ENCODE assay signal across 8 mouse cellular contexts in genomic region chr2:78869721-78870442, GRCm38 (mm10). TPM values are rescaled to one million over a fixed set of nuclear protein-coding genes. Genes with fewer than 3 reads are reported as not detected.
DNase-seq lines count a peak whose midpoint lies in the region; ATAC-seq and TF ChIP-seq lines count a peak whose summit lies in the region.

No protein-coding gene starts in this region.

- H3K9ac ChIP-seq in embryonic facial prominence, embryonic 12.5 days, result peak overlapping the region; percentile 97
- peak overlapping the region; percentile 98 for H3K9ac ChIP-seq in heart, postnatal 0 days (replicated peaks; ENCODE audit: low read depth, low read length)
- peak overlapping the region; percentile 87 for H3K9ac ChIP-seq in stomach, embryonic 15.5 days

- TF ChIP-seq EP300 in heart, postnatal 0 days (IDR thresholded peaks at IDR 0.05; ENCODE audit: low read depth), result no peak

- intact Hi-C loops in left cerebral cortex, postnatal 4 days (cut with DNase I), result loop anchor here (2.0 to 10.0 kb wide), 2 partner anchors 145 to 821 kb away; no protein-coding TSS in a partner anchor

- WGBS in embryonic facial prominence, embryonic 12.5 days, result 1% methylated on average over 35 of the region's 35 CpGs
- WGBS in heart, postnatal 0 days, result 1% methylated on average over 35 of the region's 35 CpGs
- WGBS in midbrain, embryonic 10.5 days, result 6% methylated on average over 35 of the region's 35 CpGs
- WGBS in stomach, embryonic 15.5 days, result 1% methylated on average over 33 of the region's 35 CpGs

- H3K4me2 ChIP-seq in embryonic facial prominence, embryonic 12.5 days (replicated peaks), result peak overlapping the region; percentile 59
- peak overlapping the region; percentile 90 for H3K4me2 ChIP-seq in heart, postnatal 0 days (ENCODE audit: low read depth, low read length)
- peak overlapping the region; percentile 80 for H3K4me2 ChIP-seq in stomach, embryonic 15.5 days

- no peak for ATAC-seq in embryonic facial prominence, embryonic 12.5 days (ENCODE audit: insufficient number of reproducible peaks, insufficient read depth, low FRiP score, low TSS enrichment)
- no peak for ATAC-seq in heart, postnatal 0 days (ENCODE audit: insufficient read depth, low read depth)
- no peak for ATAC-seq in stomach, embryonic 15.5 days (ENCODE audit: insufficient read depth, low FRiP score, low read depth)

- TF ChIP-seq CTCF in heart, postnatal 0 days (IDR thresholded peaks at IDR 0.05; ENCODE audit: low read depth), result no peak

- DNase-seq in heart, adult 18-20 months, result peak; percentile 12 to 67
- DNase-seq in heart, adult 8-10 months (ENCODE audit: low spot score), result no peak
- peak; percentile 30 to 36 for DNase-seq in adrenal gland, adult 18-20 months (ENCODE audit: low spot score in 2 of 2)
- no peak for DNase-seq in heart, postnatal 0 days (ENCODE audit: low spot score)
- DNase-seq in left cerebral cortex, postnatal 4 days, result peak; percentile 30
- no peak for DNase-seq in midbrain, embryonic 10.5 days (ENCODE audit: low spot score)

- no peaks in the 10 kb centered on the region for H3K36me3 ChIP-seq in embryonic facial prominence, embryonic 12.5 days
- H3K36me3 ChIP-seq in heart, postnatal 0 days (replicated peaks; ENCODE audit: control insufficient read depth, insufficient read depth, low read length), result no peaks in the 10 kb centered on the region
- H3K36me3 ChIP-seq in midbrain, embryonic 10.5 days, result peaks cover 9% of the 10 kb centered on the region
- H3K36me3 ChIP-seq in stomach, embryonic 15.5 days, result no peaks in the 10 kb centered on the region

- peak overlapping the region; percentile 72 for H3K4me3 ChIP-seq in embryonic facial prominence, embryonic 12.5 days
- peak overlapping the region; percentile 96 for H3K4me3 ChIP-seq in heart, postnatal 0 days (ENCODE audit: low read depth, low read length)
- H3K4me3 ChIP-seq in midbrain, embryonic 10.5 days, result peak overlapping the region; percentile 82
- H3K4me3 ChIP-seq in stomach, embryonic 15.5 days (replicated peaks), result peak overlapping the region; percentile 77

- H3K4me1 ChIP-seq in embryonic facial prominence, embryonic 12.5 days, result peaks cover 16% of the 10 kb centered on the region
- H3K4me1 ChIP-seq in heart, postnatal 0 days (ENCODE audit: control insufficient read depth, insufficient read depth), result peaks cover 16% of the 10 kb centered on the region
- H3K4me1 ChIP-seq in midbrain, embryonic 10.5 days, result peaks cover 55% of the 10 kb centered on the region
- H3K4me1 ChIP-seq in stomach, embryonic 15.5 days, result peaks cover 11% of the 10 kb centered on the region

- H3K27me3 ChIP-seq in embryonic facial prominence, embryonic 12.5 days, result no peaks in the 10 kb centered on the region
- no peaks in the 10 kb centered on the region for H3K27me3 ChIP-seq in heart, postnatal 0 days (ENCODE audit: control insufficient read depth, insufficient read depth, low read length)
- H3K27me3 ChIP-seq in midbrain, embryonic 10.5 days (ENCODE audit: low read depth, poor library complexity, severe bottlenecking), result no peaks in the 10 kb centered on the region
- H3K27me3 ChIP-seq in stomach, embryonic 15.5 days (replicated peaks), result no peaks in the 10 kb centered on the region

- H3K27ac ChIP-seq in embryonic facial prominence, embryonic 12.5 days, result peak overlapping the region; percentile 98
- H3K27ac ChIP-seq in heart, postnatal 0 days (ENCODE audit: low read depth), result peak overlapping the region; percentile 98
- H3K27ac ChIP-seq in midbrain, embryonic 10.5 days (replicated peaks), result peak overlapping the region; percentile 100
- H3K27ac ChIP-seq in stomach, embryonic 15.5 days, result peak overlapping the region; percentile 97

- H3K9me3 ChIP-seq in embryonic facial prominence, embryonic 12.5 days, result no peaks in the 10 kb centered on the region
- H3K9me3 ChIP-seq in heart, postnatal 0 days (replicated peaks; ENCODE audit: control insufficient read depth, low read length), result no peaks in the 10 kb centered on the region
- no peaks in the 10 kb centered on the region for H3K9me3 ChIP-seq in midbrain, embryonic 10.5 days (replicated peaks)
- H3K9me3 ChIP-seq in stomach, embryonic 15.5 days, result no peaks in the 10 kb centered on the region

RNA-seq across cellular contexts. Expression of gene Ube2e3, which starts 2.0 kb away (rescaled TPM):
- total RNA-seq in heart, adult 18-20 months (2021), result 10 to 100 TPM; 43.0 to 50.2 TPM
- total RNA-seq in heart, adult 8-10 months (2022), result 10 to 100 TPM; 42.7 to 50.7 (median 45.5) TPM
- total RNA-seq in adrenal gland, adult 18-20 months (2021), result 10 to 100 TPM; 36.5 to 41.1 TPM
- polyA plus RNA-seq in embryonic facial prominence, embryonic 12.5 days (2016; fragmentation: Nextera tagmentation; extraction: Ambion mirVana), result 204 and 213 TPM in 2 replicates
- 83.4 and 126 TPM in 2 replicates for total RNA-seq in heart, postnatal 0 days (2014; rRNA removed; ENCODE audit: low replicate concordance)
- 95.2 and 101 TPM in 2 replicates for polyA plus RNA-seq in heart, postnatal 0 days (2015; fragmentation: Nextera tagmentation; extraction: Ambion mirVana)
- 100 to 1,000 TPM; 206 to 219 TPM for total RNA-seq in left cerebral cortex, postnatal 4 days (2021)
- polyA plus RNA-seq in midbrain, embryonic 10.5 days (2016; fragmentation: Nextera tagmentation; extraction: Ambion mirVana), result 215 and 239 TPM in 2 replicates
- polyA plus RNA-seq in stomach, embryonic 15.5 days (2015; fragmentation: Nextera tagmentation; extraction: Ambion mirVana), result 121 and 123 TPM in 2 replicates

Comparison
In these comparisons a context has a peak if more than half of its experiments do, and no peak if none do; other contexts are left out.
1. DNase-seq: peak in heart, adult 18-20 months (2 of 2), adrenal gland, adult 18-20 months (2 of 2) and left cerebral cortex, postnatal 4 days (single experiment); none in heart, adult 8-10 months (single experiment), heart, postnatal 0 days (single experiment) and midbrain, embryonic 10.5 days (single experiment).
2. Peak in every context shown above with its lines, with median percentiles within 50 percentile points of each other: H3K27ac ChIP-seq, H3K4me2 ChIP-seq, H3K4me3 ChIP-seq and H3K9ac ChIP-seq.